ENCODE assay signal across 13 mouse cellular contexts in genomic region chr12:15912959-15913358, GRCm38 (mm10).
"Had no signal": no experiment of that assay in that cellular context is flagged by ENCODE, and none has a peak within 500 bp of the region (broad histone marks: within the 10 kb centered on the region; RNA-seq: fewer than 3 reads in every experiment).

No protein-coding gene starts in this region.

- DNase-seq: lung, adult 18-20 months; lung, embryonic 14.5 days; lung, postnatal 10 days; lung, postnatal 4 days; midbrain, embryonic 14.5 days; retina, postnatal 1 day; right cerebral cortex, adult 18-20 months; right cerebral cortex, postnatal 25 days; right cerebral cortex, postnatal 4 days; thymus, adult 2 months; thymus, postnatal 25 days; thymus, postnatal 4 days had no signal

- ATAC-seq: midbrain, embryonic 16.5 days had no signal
